8 mouse cellular contexts compared by ENCODE assay signal in genomic region chr1:20940151-20940550, GRCm38 (mm10). TPM values are rescaled to one million over a fixed set of nuclear protein-coding genes. Genes with fewer than 3 reads are reported as not detected.
DNase-seq lines count a peak whose midpoint lies in the region; ATAC-seq lines count a peak whose summit lies in the region.
"Had no signal": no experiment of that assay in that cellular context is flagged by ENCODE, and none has a peak within 500 bp of the region (broad histone marks: within the 10 kb centered on the region; RNA-seq: fewer than 3 reads in every experiment).

No protein-coding gene starts in this region.

- peak overlapping the region; percentile 5; the same call in 1 of the 2 replicates for H3K4me2 ChIP-seq in kidney, embryonic 15.5 days
- H3K4me2 ChIP-seq in forebrain, embryonic 12.5 days, result no peak overlapping the region
- H3K4me2 ChIP-seq: hindbrain, embryonic 15.5 days had no signal

- peak; percentile 66 for ATAC-seq in kidney, embryonic 15.5 days (replicated peaks; ENCODE audit: low FRiP score)
- ATAC-seq in forebrain, embryonic 12.5 days (ENCODE audit: low FRiP score), result no peak

- peak; percentile 37 to 41 for DNase-seq in urinary bladder, adult 18-20 months (ENCODE audit: low spot score in 2 of 2)
- DNase-seq in urinary bladder, postnatal 10 days (ENCODE audit: low spot score), result no peak
- DNase-seq in heart, adult 18-20 months, result peak; percentile 69 to 73
- DNase-seq in lung, postnatal 25 days (ENCODE audit: low spot score), result peak; percentile 79
- DNase-seq in frontal cortex, postnatal 14 days (ENCODE audit: low spot score in 2 of 2), result no peak

- peaks cover 4% of the 10 kb centered on the region for H3K36me3 ChIP-seq in kidney, embryonic 15.5 days
- peaks cover 3% of the 10 kb centered on the region for H3K36me3 ChIP-seq in forebrain, embryonic 12.5 days (replicated peaks)

- H3K4me3 ChIP-seq in kidney, embryonic 15.5 days (replicated peaks), result no peak overlapping the region
- no peak overlapping the region for H3K4me3 ChIP-seq in forebrain, embryonic 12.5 days (replicated peaks)
- H3K4me3 ChIP-seq: hindbrain, embryonic 15.5 days had no signal

- no peaks in the 10 kb centered on the region for H3K9me3 ChIP-seq in kidney, embryonic 15.5 days (replicated peaks)
- no peaks in the 10 kb centered on the region; the same call in 1 of the 2 replicates for H3K9me3 ChIP-seq in forebrain, embryonic 12.5 days
- H3K9me3 ChIP-seq: hindbrain, embryonic 15.5 days had no signal

- 65% methylated on average over 16 of the region's 16 CpGs for WGBS in kidney, embryonic 15.5 days
- WGBS in forebrain, embryonic 12.5 days, result 64% methylated on average over 16 of the region's 16 CpGs

- no peaks in the 10 kb centered on the region for H3K4me1 ChIP-seq in kidney, embryonic 15.5 days
- no peaks in the 10 kb centered on the region for H3K4me1 ChIP-seq in forebrain, embryonic 12.5 days
- H3K4me1 ChIP-seq: hindbrain, embryonic 15.5 days had no signal

- no peak overlapping the region for H3K9ac ChIP-seq in kidney, embryonic 15.5 days
- H3K9ac ChIP-seq in forebrain, embryonic 12.5 days, result no peak overlapping the region
- H3K9ac ChIP-seq: hindbrain, embryonic 15.5 days had no signal

- H3K27me3 ChIP-seq in kidney, embryonic 15.5 days, result no peaks in the 10 kb centered on the region
- no peaks in the 10 kb centered on the region for H3K27me3 ChIP-seq in forebrain, embryonic 12.5 days
- H3K27me3 ChIP-seq: hindbrain, embryonic 15.5 days had no signal

- H3K27ac ChIP-seq in kidney, embryonic 15.5 days, result no peak overlapping the region
- no peak overlapping the region for H3K27ac ChIP-seq in forebrain, embryonic 12.5 days
- H3K27ac ChIP-seq: hindbrain, embryonic 15.5 days had no signal

RNA-seq across cellular contexts. Expression of gene Efhc1, which starts 11.3 kb away (rescaled TPM):
- total RNA-seq in heart, adult 18-20 months (2021), result under 1 TPM; 0.32 to 0.82 TPM
- polyA plus RNA-seq in kidney, embryonic 15.5 days (2015; fragmentation: Nextera tagmentation; extraction: Ambion mirVana), result 2.4 and 3.2 TPM in 2 replicates
- 2.0 and 2.9 TPM in 2 replicates for polyA plus RNA-seq in forebrain, embryonic 12.5 days (2016; fragmentation: Nextera tagmentation; extraction: Ambion mirVana)

RNA-seq across cellular contexts. Expression of gene Paqr8, which starts 49.7 kb away (rescaled TPM):
- 1 to 10 TPM in 1 of 2 experiments, under 1 TPM in 1; 0.79 to 1.4 TPM for total RNA-seq in heart, adult 18-20 months (2021)
- polyA plus RNA-seq in kidney, embryonic 15.5 days (2015; fragmentation: Nextera tagmentation; extraction: Ambion mirVana), result 3.9 and 4.3 TPM in 2 replicates
- 11.6 and 14.0 TPM in 2 replicates for polyA plus RNA-seq in forebrain, embryonic 12.5 days (2016; fragmentation: Nextera tagmentation; extraction: Ambion mirVana)

Comparison
In these comparisons a context has a peak if more than half of its experiments do, and no peak if none do; other contexts are left out.
1. DNase-seq: peak in urinary bladder, adult 18-20 months (2 of 2), heart, adult 18-20 months (2 of 2) and lung, postnatal 25 days (single experiment); none in urinary bladder, postnatal 10 days (single experiment) and frontal cortex, postnatal 14 days (0 of 2).